Mouse (Mus musculus): ENCODE data around the gene Cope. TPM values are rescaled to one million over a fixed set of nuclear protein-coding genes. Genes with fewer than 3 reads are reported as not detected.

Cope gene
- total RNA-seq, 1 experiment from 2014 or later: 222 TPM

GRCm38 (mm10) chr8:70347860-70348420, 45.6 kb downstream of the Cope start:
- no peak for DNase-seq

GRCm38 (mm10) chr8:70351035-70351999, 49.0 kb downstream of the Cope start:
- DNase-seq: peak; percentile 24

DNA sequence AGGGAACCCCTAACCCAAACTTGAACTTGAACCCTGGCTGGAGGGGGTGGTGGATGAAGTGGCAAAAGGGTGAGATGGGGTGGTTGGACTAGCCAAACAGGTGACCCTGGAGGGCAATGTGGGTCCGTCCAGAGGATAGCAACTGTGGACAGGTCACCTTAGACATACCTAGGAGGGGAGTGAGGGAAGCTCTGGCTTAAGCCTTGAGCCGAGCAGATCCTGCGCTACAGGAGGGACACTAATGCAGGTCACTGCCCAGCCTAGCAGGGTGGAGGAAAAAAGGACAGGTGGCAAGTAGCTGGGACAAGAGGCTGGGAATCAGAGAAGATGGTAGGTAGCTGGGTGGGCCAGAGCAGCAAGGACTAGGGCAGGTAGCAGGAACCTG, 49.7 kb downstream of the Cope start:
- no peak for DNase-seq

DNA sequence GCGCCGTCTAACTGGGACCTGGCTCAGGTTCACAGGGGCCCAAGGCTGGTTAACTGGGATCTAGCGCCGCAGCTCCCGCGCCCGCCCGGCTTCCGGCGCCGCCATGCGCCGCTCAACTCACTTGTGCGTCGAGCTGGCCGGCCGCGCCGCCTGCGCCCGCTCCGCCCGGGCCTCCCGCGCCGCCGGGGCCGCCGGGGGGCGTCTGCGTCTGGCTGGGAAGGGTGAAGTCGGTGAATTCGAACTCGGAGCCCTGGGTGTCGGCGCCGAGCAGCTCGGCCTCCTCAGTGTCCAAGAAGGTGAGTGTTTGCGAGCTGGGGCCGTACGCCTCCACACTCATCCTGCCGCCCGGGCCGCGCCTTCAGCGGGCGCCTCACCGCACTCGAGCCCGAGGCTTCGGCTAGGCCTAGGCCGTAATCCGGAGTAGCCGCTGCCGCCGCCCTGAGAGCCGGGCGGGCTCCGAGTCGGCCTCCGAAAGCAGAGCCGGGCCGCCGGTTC, 50.4 kb downstream of the Cope start:
- DNase-seq: peak; percentile 68

- DNase-seq: peak; percentile 100
Measured at GRCm38 (mm10) chr8:70353194-70353817, 51.0 kb downstream of the Cope start, which contains the start of gene Upf1. Gene Upf1, minus strand, starts transcription at chr8:70353278.

DNA sequence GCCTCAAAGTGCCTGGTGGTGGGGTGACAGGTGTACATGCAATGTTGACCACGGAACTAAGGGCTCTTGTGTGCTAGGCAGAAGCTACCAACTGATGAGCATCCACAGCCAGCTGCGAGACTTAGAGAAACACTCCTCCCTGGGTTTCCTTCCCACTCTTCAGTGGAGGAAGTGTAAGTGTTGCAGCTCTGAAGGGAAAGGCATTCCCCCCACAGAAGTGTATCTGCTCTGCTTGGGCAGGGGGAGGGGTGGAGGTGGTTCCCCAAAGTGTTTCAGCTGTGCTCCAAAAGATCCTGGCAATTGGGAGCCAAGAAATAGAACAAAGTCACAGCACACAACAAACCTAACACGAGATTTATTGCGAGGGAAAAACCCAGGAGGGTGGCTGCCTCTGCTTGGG, 51.7 kb downstream of the Cope start:
- no peak for DNase-seq

GRCm38 (mm10) chr8:70356111-70356510, 53.8 kb downstream of the Cope start:
- DNase-seq: no peak

GRCm38 (mm10) chr8:70359411-70359810, 57.1 kb downstream of the Cope start:
- DNase-seq: peak; percentile 68

- peak; percentile 59 for DNase-seq
Measured at GRCm38 (mm10) chr8:70360769-70361168, 58.5 kb downstream of the Cope start.

DNA sequence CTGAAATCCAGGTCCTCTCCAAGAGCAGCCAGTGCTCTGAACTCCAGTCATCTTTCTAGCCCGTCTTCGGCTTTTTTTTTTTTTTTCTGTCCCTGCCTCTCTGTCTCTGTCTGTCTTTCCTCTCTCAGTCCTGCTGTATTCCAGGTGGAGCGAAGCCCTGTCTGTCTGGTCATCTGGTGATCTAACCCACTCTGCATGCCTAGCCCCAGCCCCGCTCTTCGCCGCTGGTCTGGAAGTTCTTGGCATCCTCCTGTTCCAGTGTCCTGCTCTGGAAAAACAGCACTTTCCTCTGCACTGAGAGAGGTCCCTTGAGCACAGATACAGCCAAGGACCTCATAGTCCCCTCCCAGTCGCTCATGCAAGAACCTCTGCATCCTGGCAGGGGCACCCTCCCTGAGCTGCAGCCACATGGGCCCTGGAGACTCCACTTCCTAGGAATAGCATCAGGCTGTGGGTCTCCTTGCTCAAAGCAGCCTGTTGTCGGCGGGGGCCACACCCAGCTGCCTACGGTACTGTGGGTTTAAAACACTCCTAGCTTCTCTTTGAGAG, 59.2 kb downstream of the Cope start:
- DNase-seq: no peak

Other genes with a start within 250 kb of the Cope start
- 0.98 and 4.2 TPM in 2 replicates for gene Tm6sf2, start 229.6 kb upstream of the Cope start, total RNA-seq (2021)
- 0.30 and 0.48 TPM in 2 replicates for gene Hapln4, start 219.1 kb upstream of the Cope start, total RNA-seq (2021)
- gene Ncan, start 181.6 kb upstream of the Cope start, total RNA-seq (2021): 0.41 and 0.67 TPM in 2 replicates
- 15.0 and 18.4 TPM in 2 replicates for gene Nr2c2ap, start 171.2 kb upstream of the Cope start, total RNA-seq (2021)
- 16.9 and 18.8 TPM in 2 replicates for gene Rfxank, start 163.4 kb upstream of the Cope start, total RNA-seq (2021)
- gene Borcs8, start 163.0 kb upstream of the Cope start, total RNA-seq (2021): 49.2 and 50.5 TPM in 2 replicates
- gene Mef2b, start 162.8 kb upstream of the Cope start, total RNA-seq (2021): 0.41 and 0.56 TPM in 2 replicates
- 48.9 and 50.7 TPM in 2 replicates for gene Tmem161a, start 130.2 kb upstream of the Cope start, total RNA-seq (2021)
- gene Slc25a42, start 90.2 kb upstream of the Cope start, total RNA-seq (2021): 132 and 144 TPM in 2 replicates
- gene Sugp2, start 68.3 kb upstream of the Cope start, total RNA-seq (2021): 30.9 and 31.5 TPM in 2 replicates
- 11.3 and 13.4 TPM in 2 replicates for gene Armc6, start 68.1 kb upstream of the Cope start, total RNA-seq (2021)
- gene Homer3, start 19.7 kb upstream of the Cope start, total RNA-seq (2021): 21.3 and 25.0 TPM in 2 replicates
- gene Ddx49, start within 50 bp of the Cope start, total RNA-seq (2021): 49.2 and 71.3 TPM in 2 replicates
- 1.9 and 2.9 TPM in 2 replicates for gene Cers1, start 13.3 kb downstream of the Cope start, total RNA-seq (2021)
- gene Gdf1, start 27.3 kb downstream of the Cope start, total RNA-seq (2021): 0.41 and 1.2 TPM in 2 replicates
- 64.0 and 64.4 TPM in 2 replicates for gene Upf1, start 50.8 kb downstream of the Cope start, total RNA-seq (2021)
- 1.4 TPM in 1 of 2 replicates, not detected in the other for gene Comp, start 71.0 kb downstream of the Cope start, total RNA-seq (2021)
- 19.4 and 20.6 TPM in 2 replicates for gene Crtc1, start 137.1 kb downstream of the Cope start, total RNA-seq (2021)
- 15.7 and 16.3 TPM in 2 replicates for gene Klhl26, start 174.4 kb downstream of the Cope start, total RNA-seq (2021)
- 4.6 and 5.6 TPM in 2 replicates for gene Tmem59l, start 184.8 kb downstream of the Cope start, total RNA-seq (2021)
- not detected in 2 replicates for gene Crlf1, start 190.6 kb downstream of the Cope start, total RNA-seq (2021)
- gene Rex1bd, start 204.2 kb downstream of the Cope start, total RNA-seq (2021): 116 and 123 TPM in 2 replicates
- gene Uba52, start 208.3 kb downstream of the Cope start, total RNA-seq (2021): 1,600 and 1,776 TPM in 2 replicates
- 235 and 252 TPM in 2 replicates for gene Fkbp8, start 225.2 kb downstream of the Cope start, total RNA-seq (2021)
- gene Kxd1, start 225.4 kb downstream of the Cope start, total RNA-seq (2021): 78.9 and 83.1 TPM in 2 replicates
- gene Ell, start 236.9 kb downstream of the Cope start, total RNA-seq (2021): 22.4 and 22.9 TPM in 2 replicates